Mouse (Mus musculus): Measurements from ENCODE around the gene Dlec1. TPM values are rescaled to one million over a fixed set of nuclear protein-coding genes. Genes with fewer than 3 reads are reported as not detected.

The Dlec1 gene
- polyA plus RNA-seq, 1 experiment = 0.07 TPM

DNA sequence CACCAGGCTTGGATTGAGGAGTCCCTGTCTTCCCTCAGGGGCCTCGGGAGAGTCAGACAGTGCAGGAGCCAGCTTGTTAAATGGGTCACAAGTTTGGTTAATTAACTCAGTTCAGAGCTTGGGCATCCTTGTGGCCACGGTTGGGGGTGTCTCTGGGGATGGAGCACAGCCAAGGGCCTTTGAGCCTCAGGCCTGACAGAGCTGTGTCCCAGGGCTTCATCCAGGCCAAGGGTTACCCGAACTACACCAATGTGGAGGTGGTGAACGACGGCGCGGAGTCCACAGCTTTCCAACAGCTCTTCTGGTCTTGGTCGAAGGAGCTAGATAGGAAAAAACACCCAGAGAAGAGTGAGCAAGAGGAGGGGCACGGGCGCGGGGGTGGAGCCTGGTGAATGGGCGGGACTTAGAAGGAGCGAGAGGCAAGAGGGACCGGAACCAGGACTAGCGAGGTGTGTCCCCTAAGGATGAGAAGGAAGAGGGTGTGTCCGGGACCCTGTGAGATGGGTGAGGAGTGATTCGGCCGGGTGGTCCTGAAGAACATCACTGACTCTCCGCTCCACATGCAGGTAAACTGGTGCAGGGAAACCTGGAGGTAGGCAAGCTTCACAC, 39.1 kb upstream of the Dlec1 start:
- TF ChIP-seq MYOD1 (IDR thresholded peaks at IDR 0.05; ENCODE audit: control insufficient read depth in 1 of 3, insufficient read length in 2 of 3, low read depth in 2 of 3) (no peak), USF1 (IDR thresholded peaks at IDR 0.05; ENCODE audit: low read depth) (no peak), POLR2AphosphoS2 (IDR thresholded peaks at IDR 0.05; ENCODE audit: insufficient read length, low read depth) (no peak), MYOG (IDR thresholded peaks at IDR 0.05; ENCODE audit: control insufficient read depth in 1 of 3, insufficient read depth in 1 of 3, insufficient read length in 2 of 3, low read depth in 2 of 3) (no peak), SRF (IDR thresholded peaks at IDR 0.05; ENCODE audit: control insufficient read depth, insufficient read length, low read depth) (no peak), TCF12 (IDR thresholded peaks at IDR 0.05; ENCODE audit: insufficient read depth, poor library complexity, severe bottlenecking) (no peak), POLR2A (IDR thresholded peaks at IDR 0.05; ENCODE audit: insufficient read length, low read depth) (no peak), MAX (IDR thresholded peaks at IDR 0.05; ENCODE audit: low read depth) (no peak), CEBPB (IDR thresholded peaks at IDR 0.05; ENCODE audit: insufficient read depth, poor library complexity, severe bottlenecking) (no peak), E2F4 (IDR thresholded peaks at IDR 0.05; ENCODE audit: insufficient read depth) (no peak), TCF3 (IDR thresholded peaks at IDR 0.05; ENCODE audit: insufficient read length, low read depth) (no peak), REST (IDR thresholded peaks at IDR 0.05; ENCODE audit: insufficient read depth, insufficient read length) (no peak)
- no peak overlapping the region for H3K4me2 ChIP-seq (ENCODE audit: low read depth)

DNA sequence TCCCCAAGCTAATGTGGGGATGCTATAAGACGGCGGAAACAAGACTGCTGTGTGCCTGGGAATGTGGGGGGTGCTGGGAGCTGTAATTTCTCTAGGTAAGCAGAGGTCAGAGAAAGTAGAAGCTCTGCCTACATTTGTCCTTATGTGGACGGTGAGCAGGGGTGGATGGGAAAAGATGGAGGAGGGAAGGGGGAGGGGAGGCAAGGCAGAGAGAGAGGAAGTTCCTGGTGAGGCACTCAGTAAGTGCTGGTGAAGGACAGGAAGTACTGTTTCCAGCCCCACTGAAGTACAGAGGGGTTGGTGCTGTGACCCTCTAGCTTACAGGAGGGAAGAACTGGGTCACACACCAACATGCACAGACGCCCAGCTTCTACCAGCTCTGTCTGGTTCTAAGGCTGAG, 38.0 kb upstream of the Dlec1 start:
- Histone ChIP-seq H3K4me2 (ENCODE audit: low read depth) (no peak overlapping the region), H3K27me3 (ENCODE audit: control insufficient read depth, insufficient read depth, insufficient read length) (peaks cover 15% of the 10 kb centered on the region), H3ac (ENCODE audit: control insufficient read depth, insufficient read length) (no peak overlapping the region), H3K4me3 (no peak overlapping the region), H3K79me2 (ENCODE audit: control insufficient read depth, insufficient read depth) (no peaks in the 10 kb centered on the region), H3K36me3 (ENCODE audit: control insufficient read depth, insufficient read depth) (no peaks in the 10 kb centered on the region)
- TF ChIP-seq MAX (IDR thresholded peaks at IDR 0.05; ENCODE audit: low read depth) (no peak), SRF (IDR thresholded peaks at IDR 0.05; ENCODE audit: control insufficient read depth, insufficient read length, low read depth) (no peak), POLR2AphosphoS2 (IDR thresholded peaks at IDR 0.05; ENCODE audit: insufficient read length, low read depth) (no peak), TCF3 (IDR thresholded peaks at IDR 0.05; ENCODE audit: insufficient read length, low read depth) (no peak)

More for the DNA sequence above, 39.1 kb upstream of the Dlec1 start:
- Histone ChIP-seq H3ac (ENCODE audit: control insufficient read depth, insufficient read length) (no peak overlapping the region), H3K4me3 (no peak overlapping the region), H3K27me3 (ENCODE audit: control insufficient read depth, insufficient read depth, insufficient read length) (peaks cover 15% of the 10 kb centered on the region), H3K79me2 (ENCODE audit: control insufficient read depth, insufficient read depth) (no peaks in the 10 kb centered on the region), H3K36me3 (ENCODE audit: control insufficient read depth, insufficient read depth) (no peaks in the 10 kb centered on the region)

GRCm38 (mm10) chr9:119067601-119068000, 34.7 kb upstream of the Dlec1 start:
- no peak for TF ChIP-seq SRF (IDR thresholded peaks at IDR 0.05; ENCODE audit: control insufficient read depth, insufficient read length, low read depth)
- TF ChIP-seq POLR2AphosphoS2 (IDR thresholded peaks at IDR 0.05; ENCODE audit: insufficient read length, low read depth) = no peak
- TF ChIP-seq MYOG (IDR thresholded peaks at IDR 0.05; ENCODE audit: control insufficient read depth in 1 of 3, insufficient read depth in 1 of 3, insufficient read length in 2 of 3, low read depth in 2 of 3) = no peak
- no peak for TF ChIP-seq POLR2A (IDR thresholded peaks at IDR 0.05; ENCODE audit: insufficient read length, low read depth)
- no peak for TF ChIP-seq TCF12 (IDR thresholded peaks at IDR 0.05; ENCODE audit: insufficient read depth, poor library complexity, severe bottlenecking)
- no peak for TF ChIP-seq REST (IDR thresholded peaks at IDR 0.05; ENCODE audit: insufficient read depth, insufficient read length)
- no peak for TF ChIP-seq E2F4 (IDR thresholded peaks at IDR 0.05; ENCODE audit: insufficient read depth)
- no peak for TF ChIP-seq TCF3 (IDR thresholded peaks at IDR 0.05; ENCODE audit: insufficient read length, low read depth)
- Histone ChIP-seq H3K4me2 (ENCODE audit: low read depth) (no peak overlapping the region), H3K27me3 (ENCODE audit: control insufficient read depth, insufficient read depth, insufficient read length) (peaks cover 15% of the 10 kb centered on the region), H3K36me3 (ENCODE audit: control insufficient read depth, insufficient read depth) (no peaks in the 10 kb centered on the region), H3K4me3 (no peak overlapping the region), H3K79me2 (ENCODE audit: control insufficient read depth, insufficient read depth) (no peaks in the 10 kb centered on the region), H3ac (ENCODE audit: control insufficient read depth, insufficient read length) (no peak overlapping the region)

DNA sequence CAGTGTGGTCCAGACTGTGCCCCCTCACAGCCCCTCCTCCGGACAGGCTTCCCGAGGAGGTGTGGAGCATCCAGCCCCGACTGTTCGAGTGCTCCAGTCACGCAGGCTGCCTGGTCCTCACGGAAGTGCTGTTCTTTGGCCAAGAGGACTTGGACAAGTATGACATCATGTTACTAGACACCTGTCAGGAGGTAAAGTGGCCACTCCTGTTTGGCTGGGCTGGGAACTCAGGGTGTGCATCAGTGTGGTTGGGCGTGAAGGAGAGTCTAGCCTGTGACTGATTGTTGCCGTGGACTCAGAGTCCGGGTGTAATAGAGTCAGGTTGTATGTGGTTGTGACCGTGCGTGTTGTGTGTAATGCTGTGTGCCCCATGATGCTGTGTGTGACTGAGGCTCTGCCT, 34.0 kb upstream of the Dlec1 start:
- TF ChIP-seq TCF12 (IDR thresholded peaks at IDR 0.05; ENCODE audit: insufficient read depth, poor library complexity, severe bottlenecking) (no peak), CEBPB (IDR thresholded peaks at IDR 0.05; ENCODE audit: insufficient read depth, poor library complexity, severe bottlenecking) (no peak), MYOD1 (IDR thresholded peaks at IDR 0.05; ENCODE audit: control insufficient read depth in 1 of 3, insufficient read length in 2 of 3, low read depth in 2 of 3) (no peak), SRF (IDR thresholded peaks at IDR 0.05; ENCODE audit: control insufficient read depth, insufficient read length, low read depth) (no peak), E2F4 (IDR thresholded peaks at IDR 0.05; ENCODE audit: insufficient read depth) (no peak), USF1 (IDR thresholded peaks at IDR 0.05; ENCODE audit: low read depth) (no peak), POLR2AphosphoS2 (IDR thresholded peaks at IDR 0.05; ENCODE audit: insufficient read length, low read depth) (no peak), MAX (IDR thresholded peaks at IDR 0.05; ENCODE audit: low read depth) (no peak), TCF3 (IDR thresholded peaks at IDR 0.05; ENCODE audit: insufficient read length, low read depth) (no peak), MYOG (IDR thresholded peaks at IDR 0.05; ENCODE audit: control insufficient read depth in 1 of 3, insufficient read depth in 1 of 3, insufficient read length in 2 of 3, low read depth in 2 of 3) (no peak), POLR2A (IDR thresholded peaks at IDR 0.05; ENCODE audit: insufficient read length, low read depth) (no peak), REST (IDR thresholded peaks at IDR 0.05; ENCODE audit: insufficient read depth, insufficient read length) (no peak)
- H3K27me3 ChIP-seq (ENCODE audit: control insufficient read depth, insufficient read depth, insufficient read length) = peaks cover 15% of the 10 kb centered on the region
- H3ac ChIP-seq (ENCODE audit: control insufficient read depth, insufficient read length) = no peak overlapping the region
- no peak overlapping the region for H3K4me2 ChIP-seq (ENCODE audit: low read depth)
- no peak overlapping the region for H3K4me3 ChIP-seq
- H3K79me2 ChIP-seq (ENCODE audit: control insufficient read depth, insufficient read depth) = no peaks in the 10 kb centered on the region
- H3K36me3 ChIP-seq (ENCODE audit: control insufficient read depth, insufficient read depth) = no peaks in the 10 kb centered on the region
